Mouse (Mus musculus) retina, postnatal 7 days (tissue): ENCODE results near the gene Cstb.
"Not testable (repeated sequence)": the region's sequence is repeated elsewhere in the genome, so short reads cannot be mapped to it uniquely, and the experiment has no call there.

ENCODE experiments used
- DNase-seq: peaks from one replicate; pipeline ENCODE4 v3.0.0-alpha.2; 2012; ENCODE audit warnings: low read depth, low spot score

Cstb gene

GRCm38 (mm10) chr10:78414936-78415335, 10.5 kb upstream of the Cstb start:
- not testable (repeated sequence) for DNase-seq

- DNase-seq, result no peak
Measured at GRCm38 (mm10) chr10:78417888-78418287, 7.6 kb upstream of the Cstb start.

- no peak for DNase-seq
Measured at GRCm38 (mm10) chr10:78418791-78419190, 6.7 kb upstream of the Cstb start.

GRCm38 (mm10) chr10:78420929-78421328, 4.5 kb upstream of the Cstb start:
- no peak for DNase-seq

GRCm38 (mm10) chr10:78422614-78423013, 2.9 kb upstream of the Cstb start:
- DNase-seq, result no peak

GRCm38 (mm10) chr10:78426117-78426735, 757 bp downstream of the Cstb start:
- no peak for DNase-seq

- DNase-seq, result no peak
Measured at GRCm38 (mm10) chr10:78428070-78428469, 2.6 kb downstream of the Cstb start.

GRCm38 (mm10) chr10:78429180-78429579, 3.7 kb downstream of the Cstb start:
- no peak for DNase-seq

GRCm38 (mm10) chr10:78429776-78430175, 4.3 kb downstream of the Cstb start:
- no peak for DNase-seq

GRCm38 (mm10) chr10:78432853-78433252, 7.4 kb downstream of the Cstb start:
- no peak for DNase-seq

GRCm38 (mm10) chr10:78438094-78438493, 12.6 kb downstream of the Cstb start:
- peak; percentile 60 for DNase-seq

- DNase-seq, result no peak
Measured at GRCm38 (mm10) chr10:78439550-78439949, 14.1 kb downstream of the Cstb start.

- no peak for DNase-seq
Measured at GRCm38 (mm10) chr10:78439990-78440389, 14.5 kb downstream of the Cstb start.

GRCm38 (mm10) chr10:78440812-78441211, 15.3 kb downstream of the Cstb start:
- DNase-seq, result no peak

- no peak for DNase-seq
Measured at GRCm38 (mm10) chr10:78441606-78442005, 16.1 kb downstream of the Cstb start.

GRCm38 (mm10) chr10:78442292-78442691, 16.8 kb downstream of the Cstb start:
- DNase-seq, result no peak

GRCm38 (mm10) chr10:78446195-78446594, 20.7 kb downstream of the Cstb start:
- no peak for DNase-seq

GRCm38 (mm10) chr10:78447396-78447795, 21.9 kb downstream of the Cstb start:
- DNase-seq, result no peak

GRCm38 (mm10) chr10:78450761-78451160, 25.3 kb downstream of the Cstb start:
- DNase-seq, result no peak

GRCm38 (mm10) chr10:78452641-78453040, 27.2 kb downstream of the Cstb start:
- no peak for DNase-seq

GRCm38 (mm10) chr10:78456696-78457095, 31.2 kb downstream of the Cstb start:
- DNase-seq, result no peak

GRCm38 (mm10) chr10:78457495-78458347, 32.3 kb downstream of the Cstb start:
- no peak for DNase-seq
